8 mouse cellular contexts compared by ENCODE assay signal in the genomic region with DNA sequence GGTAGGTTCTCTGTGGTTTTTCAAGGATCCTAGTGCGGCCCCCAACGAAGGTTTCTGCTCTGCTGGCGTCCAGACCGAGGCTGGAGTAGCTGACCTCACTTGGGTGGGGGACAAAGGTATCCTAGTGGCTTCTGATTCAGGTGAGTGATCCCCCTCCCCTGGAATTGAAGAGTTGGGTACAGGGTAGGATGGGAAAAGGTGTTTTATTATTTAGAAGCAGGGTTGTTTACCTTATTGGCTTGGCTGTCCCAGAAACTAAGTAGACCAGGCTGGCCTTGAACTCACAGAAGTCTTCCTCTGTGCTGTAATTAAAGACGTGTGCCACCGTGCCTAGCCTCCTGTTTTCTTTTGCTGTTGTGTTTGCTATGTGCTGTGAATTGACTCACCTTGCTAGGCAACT. TPM values are rescaled to one million over a fixed set of nuclear protein-coding genes. Genes with fewer than 3 reads are reported as not detected.
DNase-seq lines count a peak whose midpoint lies in the region; ATAC-seq and TF ChIP-seq lines count a peak whose summit lies in the region.

Gene Atp5f1, minus strand, starts transcription at position 101 of the 400 bp plus-strand sequence.

- DNase-seq in kidney, adult 9 months, result peak; percentile 15
- DNase-seq in kidney, postnatal 14 days, result no peak
- no peak for DNase-seq in adrenal gland, postnatal 10 days
- no peak for DNase-seq in gastrocnemius, adult 8-10 months (ENCODE audit: low spot score in 2 of 2)
- no peak for DNase-seq in hindbrain, postnatal 0 days (ENCODE audit: low spot score)
- DNase-seq in ovary, postnatal 14 days (ENCODE audit: low spot score), result no peak
- DNase-seq in kidney, postnatal 10 days, result no peak

- peak within 1 kb of the TSS; percentile 81 for H3K4me3 ChIP-seq in hindbrain, postnatal 0 days (ENCODE audit: low read length)

- no peak for TF ChIP-seq CTCF in hindbrain, postnatal 0 days (IDR thresholded peaks at IDR 0.05; ENCODE audit: low read depth)

- peaks cover 19% of the 10 kb centered on the region for H3K4me1 ChIP-seq in hindbrain, postnatal 0 days (ENCODE audit: insufficient read depth, low read length)

- peak within 1 kb of the TSS; percentile 94 for H3K27ac ChIP-seq in hindbrain, postnatal 0 days

- peaks cover 34% of the 10 kb centered on the region for H3K36me3 ChIP-seq in hindbrain, postnatal 0 days (ENCODE audit: insufficient read depth, low read length)

- no peaks in the 10 kb centered on the region for H3K9me3 ChIP-seq in hindbrain, postnatal 0 days (ENCODE audit: low read length)

- no peak for ATAC-seq in hindbrain, postnatal 0 days
- ATAC-seq in megakaryocyte, adult 5-6 weeks (ENCODE audit: poor library complexity, severe bottlenecking), result no peak

- peak within 1 kb of the TSS; percentile 80 for H3K4me2 ChIP-seq in hindbrain, postnatal 0 days (ENCODE audit: low read depth, low read length)

- H3K9ac ChIP-seq in hindbrain, postnatal 0 days (replicated peaks; ENCODE audit: low read length), result peak within 1 kb of the TSS; percentile 94

- no peaks in the 10 kb centered on the region for H3K27me3 ChIP-seq in hindbrain, postnatal 0 days (ENCODE audit: insufficient read depth, low read length)

- 6% methylated on average over 6 of the region's 6 CpGs for WGBS in hindbrain, postnatal 0 days

RNA-seq across cellular contexts. Expression of gene Atp5f1, which starts in this region (rescaled TPM):
- 100 to 1,000 TPM; 533 to 569 TPM for total RNA-seq in adrenal gland, postnatal 10 days (2021)
- total RNA-seq in gastrocnemius, adult 8-10 months (2022), result 100 to 1,000 TPM; 508 to 548 (median 541) TPM
- total RNA-seq in hindbrain, postnatal 0 days (2014; rRNA removed), result 233 and 276 TPM in 2 replicates
- 607 and 619 TPM in 2 replicates for polyA plus RNA-seq in hindbrain, postnatal 0 days (2015; fragmentation: Nextera tagmentation; extraction: Ambion mirVana)
- total RNA-seq in megakaryocyte, adult 5-6 weeks (2015), result 442 and 475 TPM in 2 replicates
- total RNA-seq in megakaryocyte, adult 5-6 weeks (2017), result 501 and 520 TPM in 2 replicates
